Mouse (Mus musculus) bone marrow, adult 2 months (tissue): Measurements from ENCODE around the gene Surf2.

Experiments used
- CTCF ChIP-seq: fragments of 200-500 bp; IDR thresholded peaks from 2 replicates; pipeline ENCODE4 v1.5.1; 2011; ENCODE audit warnings: low read length, control low read depth; ENCODE audit not compliant: control insufficient read depth, insufficient read depth
- POLR2A ChIP-seq: fragments of 200-500 bp; IDR thresholded peaks from 2 replicates; pipeline ENCODE4 v1.6.1; 2011; ENCODE audit warnings: low read depth, mild to moderate bottlenecking, control low read depth, low read length, borderline replicate concordance; ENCODE audit not compliant: control insufficient read depth

DNA sequence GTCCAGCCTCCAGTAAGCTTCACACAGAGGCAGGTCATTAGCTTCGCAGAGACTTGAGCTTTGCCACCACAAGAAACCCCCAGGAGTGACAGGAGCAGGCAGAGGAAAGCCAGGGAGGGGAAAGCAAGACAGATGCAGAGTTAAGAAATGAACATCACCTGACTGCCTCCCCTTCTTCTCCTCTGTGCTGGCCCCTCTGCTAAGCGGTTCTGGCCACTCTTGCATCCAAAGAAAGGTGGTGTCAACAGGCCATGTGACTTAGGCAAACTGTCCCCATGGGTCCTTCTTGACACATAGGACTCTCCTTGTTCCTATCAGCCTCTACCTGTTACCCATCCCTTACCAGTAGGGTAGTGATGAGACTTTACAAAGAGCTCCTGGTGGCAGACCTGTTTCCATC lies 10.2 kb upstream of the Surf2 start:
- TF ChIP-seq POLR2A (no peak), CTCF (no peak)
